Mouse (Mus musculus) liver, embryonic 14.5 days (tissue): ENCODE data around the gene Bcl7a. TPM values are rescaled to one million over a fixed set of nuclear protein-coding genes. Genes with fewer than 3 reads are reported as not detected.
A peak's percentile ranks its signal among the peaks of the same experiment; 100 is the strongest.

Experiments used
- ATAC-seq: fragments of 200-750 bp; cut with Nextera tagmentation; 2 replicates; pipeline ENCODE4 v1.8.0; 2017; ENCODE audit warnings: moderate number of reproducible peaks, mild to moderate bottlenecking, moderate library complexity; ENCODE audit not compliant: insufficient read depth
- DNase-seq, 3 experiments: peaks; one replicate each; pipeline ENCODE4 v3.0.0-alpha.2; 2012 to 2013; ENCODE audit warnings: low read depth in 3 of 3, low spot score in 3 of 3
- H3K27ac ChIP-seq: fragments of 300-500 bp; sonication (generic); 2 replicates; pipeline ENCODE4 v1.5.1; 2014; ENCODE audit warnings: moderate library complexity, mild to moderate bottlenecking, control low read depth, inconsistent platforms
- H3K27me3 ChIP-seq: fragments of 300-500 bp; sonication (generic); 2 replicates; pipeline ENCODE4 v1.6.1; 2014; ENCODE audit warnings: mild to moderate bottlenecking, low read length, moderate library complexity; ENCODE audit not compliant: control insufficient read depth, insufficient read depth
- H3K36me3 ChIP-seq: fragments of 300-500 bp; sonication (generic); replicated peaks from 2 replicates; pipeline ENCODE4 v1.6.1; 2014; ENCODE audit warnings: low read depth; ENCODE audit not compliant: control insufficient read depth, insufficient read depth
- H3K4me1 ChIP-seq, 2 experiments: fragments of 200-500 bp in 1 of 2; fragments of 300-500 bp in 1 of 2; sonication (generic) in 1 of 2; replicated peaks; 2 replicates each; pipeline ENCODE4 v1.6.1; 2012 to 2014; ENCODE audit warnings: antibody characterized with exemption in 1 of 2, inconsistent platforms in 1 of 2, low read length in 1 of 2; ENCODE audit not compliant: control insufficient read depth in 2 of 2, insufficient read depth in 2 of 2
- H3K4me2 ChIP-seq: fragments of 300-500 bp; sonication (generic); 2 replicates; pipeline ENCODE4 v1.6.1; 2014; ENCODE audit warnings: low read depth, mild to moderate bottlenecking, control low read depth, moderate library complexity
- H3K4me3 ChIP-seq, 2 experiments: fragments of 200-500 bp in 1 of 2; fragments of 300-500 bp in 1 of 2; sonication (generic) in 1 of 2; 2 replicates each; pipeline ENCODE4 v1.5.1; 2012 to 2014; ENCODE audit warnings: low read depth in 2 of 2, low read length in 2 of 2, mild to moderate bottlenecking in 2 of 2, control low read depth in 1 of 2, inconsistent platforms in 1 of 2, moderate library complexity in 1 of 2; ENCODE audit not compliant: insufficient read depth in 1 of 2
- H3K9ac ChIP-seq: fragments of 300-500 bp; sonication (generic); replicated peaks from 2 replicates; pipeline ENCODE4 v1.6.1; 2014; ENCODE audit warnings: mild to moderate bottlenecking, control low read depth, moderate library complexity
- H3K9me3 ChIP-seq: fragments of 300-500 bp; sonication (generic); 2 replicates; pipeline ENCODE4 v1.6.1; 2016; ENCODE audit warnings: low read length, mixed read lengths; ENCODE audit not compliant: control insufficient read depth
- CTCF ChIP-seq: IDR thresholded peaks from 2 replicates; pipeline ENCODE4 v1.5.1; 2016; ENCODE audit warnings: antibody characterized with exemption, low read depth, control low read depth
- EP300 ChIP-seq: IDR thresholded peaks from 2 replicates; pipeline ENCODE4 v1.6.1; 2016; ENCODE audit warnings: antibody characterized with exemption, low read depth
- WGBS: fragments of 180-500 bp; shearing (Covaris S2); extraction: QIAGEN DNeasy Blood & Tissue Kit; methylation state at CpG from one replicate; pipeline ENCODE4 v1.1.7; 2014; ENCODE audit not compliant: insufficient replicate concordance; 5-methylcytosine and 5-hydroxymethylcytosine counted together
- polyA plus RNA-seq, 2 experiments: library from polyadenylated mRNA; depleted of rRNA in 1 of 2; stranded (reverse) in 1 of 2; unstranded in 1 of 2; fragments of >200 nt; fragmentation: Nextera tagmentation in 1 of 2; extraction: Ambion mirVana in 1 of 2; gene quantifications; 2 replicates each; pipeline versions ENCODE4 v1.2.1 to v1.2.3; 2012 to 2014

Gene Bcl7a
- polyA plus RNA-seq, 2 experiments = 4.6 to 5.6 TPM

DNA sequence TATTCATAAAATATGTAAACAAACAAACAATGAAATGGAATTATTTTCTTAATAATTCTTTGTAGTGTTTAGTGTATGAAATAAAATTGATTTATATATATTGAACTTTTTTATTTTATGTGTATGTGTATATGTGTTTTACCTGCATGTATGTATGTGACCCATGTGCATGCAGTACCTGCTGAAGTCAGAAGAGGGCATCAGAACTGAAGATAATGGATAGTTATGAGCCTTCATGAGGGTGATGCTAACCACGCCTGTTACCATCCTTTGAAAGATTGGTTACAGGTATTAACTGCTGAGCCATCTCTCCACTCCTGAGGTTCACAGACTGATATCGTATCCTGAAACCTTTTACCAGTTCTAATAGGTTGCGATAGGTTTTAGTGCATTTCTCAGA, 23.5 kb upstream of the Bcl7a start:
- ATAC-seq = no peak
- no peaks in the 10 kb centered on the region for H3K27me3 ChIP-seq
- TF ChIP-seq CTCF (peak; percentile 15; the same call in 1 of the 2 replicates), EP300 (no peak)

DNA sequence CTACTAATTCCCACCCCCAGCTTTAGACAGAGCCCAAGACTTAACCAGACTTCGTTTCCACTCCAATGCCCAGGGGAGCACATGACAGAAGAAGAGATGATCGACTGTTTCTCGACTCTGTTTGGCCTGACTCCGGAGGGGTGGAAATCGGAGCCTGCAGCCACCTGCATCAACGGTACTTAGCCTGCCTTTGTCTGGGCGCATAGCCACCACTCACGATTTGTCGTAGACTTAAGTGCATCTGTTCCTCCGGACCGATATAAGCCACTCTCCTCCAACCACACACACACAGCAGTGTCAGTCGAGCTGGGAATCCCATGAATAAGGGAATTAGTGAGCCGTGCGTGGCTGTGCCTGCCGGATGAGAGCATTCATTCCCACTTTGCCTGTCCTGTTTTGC, 19.4 kb upstream of the Bcl7a start:
- DNase-seq (no peak), ATAC-seq (no peak)
- no peak overlapping the region for H3K9ac ChIP-seq
- no peak overlapping the region for H3K4me2 ChIP-seq
- H3K36me3 ChIP-seq = no peaks in the 10 kb centered on the region
- H3K4me3 ChIP-seq = no peak overlapping the region
- no peak overlapping the region for H3K27ac ChIP-seq
- H3K9me3 ChIP-seq = no peaks in the 10 kb centered on the region
- 60% methylated on average over 15 of the region's 15 CpGs for WGBS
- H3K4me1 ChIP-seq = no peaks in the 10 kb centered on the region
- H3K27me3 ChIP-seq = no peaks in the 10 kb centered on the region
- TF ChIP-seq CTCF (no peak), EP300 (no peak)

More for the DNA sequence above, 23.5 kb upstream of the Bcl7a start:
- Histone ChIP-seq H3K9me3 (no peaks in the 10 kb centered on the region), H3K4me2 (no peak overlapping the region), H3K4me3 (no peak overlapping the region), H3K36me3 (no peaks in the 10 kb centered on the region), H3K27ac (no peak overlapping the region), H3K4me1 (no peaks in the 10 kb centered on the region; a peak in 1 of 4 replicates), H3K9ac (no peak overlapping the region)
- 91% methylated on average over 3 of the region's 3 CpGs for WGBS
- no peak for DNase-seq

DNA sequence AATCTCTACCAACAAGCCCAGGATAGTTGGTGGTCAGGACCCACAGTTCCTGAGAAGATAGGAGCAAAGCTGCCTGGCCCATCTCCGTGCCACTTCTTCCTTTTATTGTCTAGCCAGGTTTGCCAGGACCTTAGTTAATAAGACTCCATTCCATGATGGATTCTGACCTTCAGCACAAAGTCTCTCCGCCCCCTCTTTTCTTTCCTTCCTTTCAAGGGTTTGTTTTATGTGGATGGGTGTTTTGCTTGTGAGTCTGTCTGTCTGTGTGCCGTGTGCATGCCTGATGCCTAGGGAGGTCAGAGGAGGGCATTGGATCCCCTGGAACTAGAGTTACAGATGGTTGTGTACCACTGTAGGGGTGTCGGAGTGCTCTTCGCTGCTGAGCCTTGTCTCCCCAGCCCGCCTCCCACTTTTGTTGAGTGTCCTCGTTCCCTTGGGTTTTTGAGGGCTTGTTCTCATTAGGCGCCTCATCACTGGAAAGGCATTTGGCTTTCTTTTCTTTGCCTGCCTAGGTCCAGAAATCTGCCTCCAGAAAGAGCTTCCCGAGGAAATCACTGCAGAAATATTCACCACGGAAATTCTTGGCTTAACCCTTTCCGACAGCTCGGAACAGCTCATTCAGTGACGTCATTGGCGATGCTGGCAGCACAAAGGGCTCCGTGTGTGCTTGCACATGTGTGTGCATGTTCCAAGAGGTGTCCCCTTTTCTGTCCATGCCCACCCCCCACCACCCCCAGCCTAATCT, 17.5 kb upstream of the Bcl7a start:
- Histone ChIP-seq H3K27ac (no peak overlapping the region), H3K36me3 (no peaks in the 10 kb centered on the region), H3K27me3 (no peaks in the 10 kb centered on the region), H3K4me3 (no peak overlapping the region), H3K4me2 (no peak overlapping the region), H3K9ac (no peak overlapping the region), H3K4me1 (no peaks in the 10 kb centered on the region), H3K9me3 (no peaks in the 10 kb centered on the region)
- ATAC-seq (no peak), DNase-seq (no peak)
- 65% methylated on average over 15 of the region's 15 CpGs for WGBS
- TF ChIP-seq CTCF (no peak), EP300 (no peak)

GRCm38 (mm10) chr5:123326751-123327148, 16.9 kb upstream of the Bcl7a start:
- DNase-seq (no peak), ATAC-seq (no peak)
- no peak overlapping the region for H3K27ac ChIP-seq
- H3K4me3 ChIP-seq = no peak overlapping the region
- H3K4me2 ChIP-seq = no peak overlapping the region
- H3K36me3 ChIP-seq = no peaks in the 10 kb centered on the region
- TF ChIP-seq CTCF = no peak
- no peak for TF ChIP-seq EP300
- H3K4me1 ChIP-seq = no peaks in the 10 kb centered on the region
- no peak overlapping the region for H3K9ac ChIP-seq
- WGBS = 68% methylated on average over 9 of the region's 9 CpGs
- H3K9me3 ChIP-seq = no peaks in the 10 kb centered on the region
- no peaks in the 10 kb centered on the region for H3K27me3 ChIP-seq

- DNase-seq (no peak), ATAC-seq (no peak)
- Histone ChIP-seq H3K27ac (no peak overlapping the region), H3K36me3 (no peaks in the 10 kb centered on the region), H3K4me1 (no peaks in the 10 kb centered on the region), H3K4me2 (no peak overlapping the region), H3K27me3 (no peaks in the 10 kb centered on the region), H3K4me3 (no peak overlapping the region), H3K9ac (no peak overlapping the region), H3K9me3 (no peaks in the 10 kb centered on the region)
- WGBS = 60% methylated on average over 8 of the region's 8 CpGs
- TF ChIP-seq CTCF (no peak), EP300 (no peak)
Observed at GRCm38 (mm10) chr5:123327686-123328085, 15.9 kb upstream of the Bcl7a start.
